Mouse (Mus musculus): Measurements from ENCODE around the gene Spsb4. TPM values are rescaled to one million over a fixed set of nuclear protein-coding genes. Genes with fewer than 3 reads are reported as not detected.

The Spsb4 gene
- total RNA-seq, 2 experiments from 2014 or later: 3.9 to 6.1 TPM

DNA sequence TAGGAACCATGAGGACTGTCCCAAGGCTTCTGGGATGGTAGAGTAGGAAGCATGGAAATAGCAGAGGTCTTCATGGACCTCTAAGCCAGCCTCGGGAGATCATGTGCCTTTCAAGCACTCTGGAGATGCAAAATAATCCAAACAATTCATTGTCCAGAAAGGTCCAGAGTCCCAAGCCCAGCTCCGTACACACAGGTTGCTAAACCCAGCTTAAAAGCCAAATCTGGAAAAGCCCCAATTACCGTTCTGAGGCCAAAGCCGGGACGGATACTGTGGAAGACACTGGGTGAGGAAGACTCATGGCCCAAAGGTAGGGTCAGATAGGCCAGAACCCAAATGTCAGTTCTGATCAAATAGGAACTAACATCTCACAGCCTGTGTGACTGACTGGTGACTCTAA lies 36.8 kb downstream of the Spsb4 start:
- no peak for ATAC-seq (replicated peaks; ENCODE audit: poor library complexity, severe bottlenecking)

- ATAC-seq (replicated peaks; ENCODE audit: poor library complexity, severe bottlenecking): no peak
These were observed 37.5 kb downstream of the Spsb4 start for GRCm38 (mm10) chr9:96981121-96981520.

DNA sequence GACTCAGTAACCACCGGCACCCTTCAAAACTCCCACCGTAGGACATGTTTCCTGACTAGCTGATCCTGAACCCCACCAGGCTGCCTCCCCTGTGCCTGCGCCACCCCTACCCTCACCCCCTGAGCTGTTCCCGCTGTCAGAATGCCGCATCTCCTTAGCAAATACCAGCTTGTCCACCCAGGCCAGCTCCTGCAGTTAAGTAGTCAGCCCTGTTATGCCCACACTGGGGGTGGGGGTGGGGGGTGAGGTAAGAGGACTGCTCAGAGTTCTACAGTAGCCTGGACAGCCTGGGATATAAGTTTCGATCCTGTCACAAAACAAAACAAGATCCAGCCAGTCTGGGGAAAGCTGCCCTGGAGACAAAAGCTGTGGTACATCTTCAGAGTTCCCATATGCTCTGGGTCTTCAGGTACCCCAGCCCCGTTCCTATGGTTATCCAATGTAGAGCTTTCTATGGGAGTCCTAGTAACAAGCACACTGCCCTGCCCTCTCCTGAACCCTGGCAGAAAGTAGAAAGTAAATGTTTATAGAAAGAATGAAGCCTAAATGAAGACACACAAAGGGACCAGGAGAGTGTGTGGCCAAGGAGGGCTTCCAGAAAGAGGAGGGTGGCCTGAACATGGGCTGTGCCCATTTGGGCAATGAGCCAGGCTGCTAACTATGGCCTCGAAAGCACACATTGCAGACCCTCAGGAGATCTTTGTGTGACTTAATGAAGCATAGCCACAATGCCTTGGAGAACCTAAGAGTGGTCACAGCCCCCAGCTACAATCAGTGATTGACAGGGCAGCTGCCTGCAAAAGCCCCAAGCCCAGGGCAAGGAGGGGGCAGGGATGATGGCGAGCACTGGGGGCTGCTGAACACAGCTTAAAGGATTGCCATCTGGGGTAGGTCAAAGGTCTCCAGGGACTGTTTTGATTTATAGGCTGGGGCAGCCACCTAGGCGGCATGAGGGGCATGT lies 38.3 kb downstream of the Spsb4 start:
- no peak for ATAC-seq (replicated peaks; ENCODE audit: poor library complexity, severe bottlenecking)

GRCm38 (mm10) chr9:96979417-96980030 lies 39.1 kb downstream of the Spsb4 start:
- ATAC-seq (replicated peaks; ENCODE audit: poor library complexity, severe bottlenecking): no peak

DNA sequence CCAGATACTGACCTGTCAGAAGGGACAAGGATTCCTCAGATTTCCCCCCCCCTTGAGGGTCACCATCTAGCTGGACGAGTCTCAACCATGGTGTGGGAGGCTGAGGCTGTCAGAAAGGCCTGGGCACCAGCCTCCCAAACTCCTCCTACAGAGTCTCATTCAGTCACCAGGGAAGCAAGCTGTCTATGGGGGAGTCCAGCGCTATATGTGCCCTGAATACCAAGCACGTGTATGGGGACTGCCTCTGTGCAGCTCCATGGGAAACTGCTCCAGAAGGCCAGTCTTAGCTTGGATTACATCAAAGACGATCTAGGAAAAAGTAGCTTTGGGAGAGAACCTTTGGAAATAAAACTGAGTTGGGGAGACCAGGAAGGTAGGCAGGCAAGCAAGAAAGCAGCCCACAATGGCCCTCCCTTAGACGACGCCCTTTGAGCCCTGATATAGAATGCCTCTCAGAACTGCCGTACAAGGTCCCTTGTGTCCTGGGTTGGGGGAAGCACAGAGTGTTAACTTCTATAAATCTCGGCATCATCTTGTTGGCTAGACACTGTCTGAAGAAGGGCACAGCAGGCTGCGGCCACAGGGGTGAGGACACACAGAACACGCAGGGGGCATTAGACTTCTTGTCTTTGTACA lies 40.4 kb downstream of the Spsb4 start:
- ATAC-seq (replicated peaks; ENCODE audit: poor library complexity, severe bottlenecking): no peak

- no peak for ATAC-seq (replicated peaks; ENCODE audit: poor library complexity, severe bottlenecking)
These were observed 41.1 kb downstream of the Spsb4 start for GRCm38 (mm10) chr9:96977287-96978145.

- ATAC-seq (replicated peaks; ENCODE audit: poor library complexity, severe bottlenecking): no peak
These were observed 45.6 kb downstream of the Spsb4 start for GRCm38 (mm10) chr9:96973091-96973490.

DNA sequence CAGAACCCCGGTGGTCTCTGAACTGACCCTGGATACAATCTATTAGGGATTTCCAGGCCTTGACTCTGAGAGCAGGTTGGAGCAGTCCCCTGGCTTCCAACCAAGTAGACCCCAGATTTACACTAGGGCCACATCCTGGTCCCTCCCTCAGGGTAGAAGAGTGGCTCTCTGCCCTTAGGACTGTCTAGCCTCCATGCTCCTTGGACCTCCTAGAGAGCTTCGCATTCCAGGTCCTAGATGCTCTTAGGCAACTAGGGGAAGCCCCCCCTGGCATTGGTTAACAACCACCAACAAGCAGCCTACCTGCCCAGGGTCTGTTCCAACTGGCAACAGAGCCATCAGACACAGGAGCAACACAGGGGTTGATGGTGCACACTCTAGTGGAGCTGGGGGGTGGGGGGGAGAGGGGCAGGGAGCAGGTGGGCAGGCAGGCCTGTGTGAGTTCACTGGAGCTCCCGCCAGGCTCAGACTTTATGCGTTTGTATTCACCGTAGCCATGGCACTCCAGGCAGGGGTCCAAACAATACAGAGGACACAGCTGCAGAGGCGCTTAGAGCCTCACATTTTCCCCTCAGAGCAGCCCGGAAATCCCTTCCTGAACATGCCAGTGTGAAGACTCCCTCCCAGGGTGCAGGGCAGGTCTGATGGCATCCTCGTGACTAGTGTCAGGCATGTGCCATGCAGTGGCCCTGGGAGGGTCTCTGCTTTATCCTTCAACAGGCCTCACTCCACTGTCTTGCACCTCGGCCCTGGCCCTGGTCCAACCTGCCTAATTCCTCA lies 46.8 kb downstream of the Spsb4 start:
- no peak for ATAC-seq (replicated peaks; ENCODE audit: poor library complexity, severe bottlenecking)

- ATAC-seq (replicated peaks; ENCODE audit: poor library complexity, severe bottlenecking): no peak
These were observed 51.1 kb downstream of the Spsb4 start for GRCm38 (mm10) chr9:96967516-96967915.

- no peak for ATAC-seq (replicated peaks; ENCODE audit: poor library complexity, severe bottlenecking)
These were observed 52.2 kb downstream of the Spsb4 start for GRCm38 (mm10) chr9:96966465-96966864.

DNA sequence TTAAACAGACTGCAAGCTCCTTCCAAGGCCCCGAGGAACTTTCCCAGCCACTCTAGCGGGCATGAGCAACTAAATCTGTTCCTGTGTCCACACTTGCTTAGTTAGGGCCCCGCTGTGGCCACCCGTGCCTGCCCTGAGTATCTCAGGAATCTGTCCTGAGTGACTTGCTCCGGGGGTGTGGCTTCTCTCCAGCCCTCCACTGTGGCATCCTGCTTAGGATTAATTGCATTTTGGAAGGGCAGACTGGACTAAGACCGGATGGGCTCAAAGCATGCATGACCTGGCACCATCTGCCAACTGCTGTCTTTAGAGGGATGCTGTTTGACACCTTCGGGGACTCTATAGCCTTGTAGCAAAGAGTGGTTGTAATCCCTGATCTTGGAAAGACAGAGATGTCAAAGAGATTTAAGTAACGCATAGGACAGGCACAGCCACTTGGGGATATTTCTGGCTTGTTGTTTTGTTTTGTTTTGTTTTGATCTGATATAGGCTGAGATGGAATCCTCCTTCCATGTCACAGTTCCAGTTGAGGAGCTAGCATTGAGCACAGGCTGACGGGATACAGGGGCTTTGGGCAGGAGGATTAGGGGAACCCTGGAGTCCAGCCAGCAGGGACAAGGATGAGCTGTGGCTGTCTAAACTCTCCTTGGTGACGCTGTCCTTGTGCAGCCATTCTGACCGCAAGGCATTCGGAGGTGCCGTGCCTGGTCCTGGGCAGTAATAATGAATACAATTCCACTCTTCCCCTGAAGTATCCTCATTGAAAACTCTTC lies 55.0 kb downstream of the Spsb4 start:
- ATAC-seq (replicated peaks; ENCODE audit: poor library complexity, severe bottlenecking): no peak

- no peak for ATAC-seq (replicated peaks; ENCODE audit: poor library complexity, severe bottlenecking)
These were observed 55.9 kb downstream of the Spsb4 start for GRCm38 (mm10) chr9:96962714-96963113.

DNA sequence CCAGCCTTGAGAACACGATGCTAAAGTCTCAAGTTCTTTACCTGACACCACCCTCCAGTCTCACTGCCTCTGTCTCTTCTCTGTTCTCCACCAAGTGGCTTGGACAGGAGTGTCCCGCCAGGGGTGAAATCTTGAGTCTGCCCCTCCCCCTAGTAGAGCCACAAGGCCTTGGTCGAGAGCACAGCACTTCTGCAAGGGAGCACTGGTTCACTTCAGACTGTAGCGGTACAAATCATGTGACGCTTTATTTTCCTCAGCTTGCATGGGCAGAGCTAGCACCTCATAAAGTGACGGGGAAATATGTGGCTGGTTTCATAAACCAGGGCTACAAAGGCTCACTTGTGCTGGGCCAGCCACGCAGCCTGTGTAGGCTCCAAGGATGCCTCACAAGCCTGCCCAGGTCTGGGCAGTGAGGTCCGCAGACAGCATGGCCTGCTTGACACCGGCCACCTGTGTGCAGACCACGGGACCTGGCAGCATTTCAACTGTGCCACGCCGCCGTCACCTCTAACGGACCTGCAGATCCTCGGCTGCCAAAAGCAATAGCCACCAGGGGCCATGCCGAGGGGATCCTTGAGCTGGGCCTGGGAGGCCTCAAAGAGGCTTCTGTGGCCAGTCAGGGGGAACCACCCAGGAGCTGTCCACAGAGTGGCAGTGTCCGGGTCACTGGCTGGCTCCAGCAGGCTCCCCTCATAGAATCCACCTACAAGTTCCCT lies 56.5 kb downstream of the Spsb4 start:
- ATAC-seq (replicated peaks; ENCODE audit: poor library complexity, severe bottlenecking): no peak

DNA sequence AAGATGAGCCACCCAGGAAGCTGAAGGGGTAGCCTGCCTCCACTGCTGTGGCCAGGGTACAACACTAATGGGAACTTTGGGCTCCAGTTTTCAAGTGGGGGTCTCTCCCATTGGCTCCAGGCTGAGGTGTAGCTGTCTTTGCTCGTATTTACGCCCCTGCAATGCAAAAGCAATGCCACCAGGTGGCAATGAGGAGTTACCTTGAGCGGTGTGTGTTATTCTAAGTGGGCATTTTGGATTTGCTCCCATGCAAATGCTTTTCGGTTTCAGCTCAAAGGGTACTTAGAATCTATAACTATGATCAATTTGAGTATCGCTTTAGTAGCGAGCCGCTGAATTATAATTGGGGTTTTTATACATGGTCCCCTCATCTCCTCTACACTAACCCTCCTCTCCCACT lies 57.6 kb downstream of the Spsb4 start:
- peak; percentile 60 for ATAC-seq (replicated peaks; ENCODE audit: poor library complexity, severe bottlenecking)

DNA sequence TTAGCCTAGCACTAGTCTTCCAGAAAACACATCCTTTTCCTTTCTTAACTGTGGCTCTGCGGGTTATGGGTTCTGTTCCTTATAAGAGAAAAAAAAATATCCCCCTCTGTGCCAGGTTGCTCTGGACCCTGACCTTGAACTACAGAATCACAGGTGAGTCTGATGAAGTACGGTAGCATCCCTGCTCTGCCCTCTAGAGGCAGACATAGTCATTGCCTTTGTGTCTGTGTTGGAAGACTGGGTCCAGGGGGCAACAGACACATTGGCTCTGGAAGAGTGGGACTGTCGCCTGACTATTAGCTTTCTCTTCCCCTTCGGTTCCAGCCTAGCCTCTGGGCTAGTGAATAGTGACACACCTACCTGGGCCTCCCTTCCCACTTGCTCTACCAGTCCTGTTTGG lies 58.4 kb downstream of the Spsb4 start:
- peak; percentile 57 for ATAC-seq (replicated peaks; ENCODE audit: poor library complexity, severe bottlenecking)

- peak; percentile 82 for ATAC-seq (replicated peaks; ENCODE audit: poor library complexity, severe bottlenecking)
These were observed 59.2 kb downstream of the Spsb4 start for GRCm38 (mm10) chr9:96959469-96959868.

DNA sequence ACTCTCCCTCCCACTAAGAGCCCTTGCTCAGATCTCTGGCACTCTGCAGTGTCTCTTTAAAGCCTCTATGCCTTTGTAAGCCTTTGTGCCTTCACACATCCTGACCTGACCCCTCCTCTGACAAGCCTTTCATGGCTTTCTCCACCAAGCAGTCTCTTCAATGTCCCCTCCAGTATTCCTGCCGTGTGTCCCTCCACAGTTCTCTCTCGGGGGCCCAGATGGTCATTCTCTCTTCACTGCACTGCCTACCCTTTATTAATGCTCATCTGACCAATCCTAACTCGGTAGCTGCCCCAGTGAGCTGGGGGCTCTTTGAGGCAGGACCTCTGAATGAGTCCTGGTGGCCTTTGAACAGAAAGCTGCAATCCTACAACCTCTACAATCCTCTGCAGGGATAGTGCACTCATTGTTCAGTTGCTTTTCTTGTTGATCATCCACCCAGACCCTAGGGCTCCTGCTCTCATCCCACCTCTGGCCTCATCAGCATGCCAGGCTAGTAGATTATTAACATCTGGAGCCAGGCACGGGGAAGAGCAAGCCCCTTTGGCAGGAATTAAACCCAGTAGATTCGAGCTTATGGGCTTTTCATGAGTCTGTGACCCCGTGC lies 60.5 kb downstream of the Spsb4 start:
- no peak for ATAC-seq (replicated peaks; ENCODE audit: poor library complexity, severe bottlenecking)

All from granulocyte monocyte progenitor cell, adult 5-6 weeks (primary cell).